Comparison of ENCODE assay signal across 12 mouse cellular contexts in genomic region chr5:72957281-72957680, GRCm38 (mm10). TPM values are rescaled to one million over a fixed set of nuclear protein-coding genes. Genes with fewer than 3 reads are reported as not detected.
"Had no signal": no experiment of that assay in that cellular context is flagged by ENCODE, and none has a peak within 500 bp of the region (broad histone marks: within the 10 kb centered on the region; RNA-seq: fewer than 3 reads in every experiment).

No protein-coding gene starts in this region.

- DNase-seq: lung, adult 18-20 months; lung, embryonic 14.5 days; lung, postnatal 10 days; lung, postnatal 36 days; right cerebral cortex, postnatal 14 days; thymus, adult 18-20 months; thymus, postnatal 14 days; thymus, postnatal 36 days had no signal

RNA-seq across cellular contexts. Expression of gene Gm10135, which starts 17.2 kb away (rescaled TPM):
- total RNA-seq: midbrain, postnatal 0 days; monocyte, adult 5-6 weeks had no signal

RNA-seq across cellular contexts. Expression of gene Slc10a4, which starts 49.4 kb away (rescaled TPM):
- total RNA-seq: megakaryocyte progenitor cell, adult 5-6 weeks; monocyte, adult 5-6 weeks; neutrophil, adult 5-6 weeks had no signal
